Mouse (Mus musculus) duodenum, adult 2 months (tissue): ENCODE results near the gene Gstp1. TPM values are rescaled to one million over a fixed set of nuclear protein-coding genes. Genes with fewer than 3 reads are reported as not detected.

Source experiments
- polyA plus RNA-seq: library from polyadenylated mRNA; depleted of rRNA; stranded (reverse); fragments of >200 nt; gene quantifications from 2 replicates; pipeline ENCODE4 v1.2.3, GENCODE M21; 2012; ENCODE audit warnings: low replicate concordance; rRNA removed

The Gstp1 gene
- polyA plus RNA-seq: 2,340 and 2,743 TPM in 2 replicates

DNA sequence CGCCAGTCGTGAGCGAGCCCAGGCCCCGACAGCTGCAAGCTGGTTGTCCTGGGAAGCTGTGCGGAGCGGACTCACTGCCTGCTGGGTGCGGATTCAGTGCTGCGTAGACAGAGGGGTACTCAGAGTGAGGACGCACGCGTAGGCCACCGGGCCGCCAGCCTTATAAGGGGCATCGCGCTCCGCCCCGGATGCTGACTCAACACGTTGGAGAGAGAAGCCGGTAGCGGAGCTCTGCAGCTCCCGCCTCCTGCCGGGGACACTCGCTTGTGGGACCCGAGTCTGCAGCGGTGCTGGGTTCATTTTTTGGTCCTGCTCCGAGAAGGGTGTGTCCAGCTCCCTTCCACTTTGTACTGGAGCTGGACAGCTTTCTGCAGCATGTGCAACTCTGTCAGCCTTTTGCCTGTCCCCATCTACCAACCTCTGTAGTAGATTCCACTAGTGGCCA, at the start of gene Gstp1:
Gstp1 (minus strand) TSS at position 198 of the 445 bp plus-strand sequence.

DNA sequence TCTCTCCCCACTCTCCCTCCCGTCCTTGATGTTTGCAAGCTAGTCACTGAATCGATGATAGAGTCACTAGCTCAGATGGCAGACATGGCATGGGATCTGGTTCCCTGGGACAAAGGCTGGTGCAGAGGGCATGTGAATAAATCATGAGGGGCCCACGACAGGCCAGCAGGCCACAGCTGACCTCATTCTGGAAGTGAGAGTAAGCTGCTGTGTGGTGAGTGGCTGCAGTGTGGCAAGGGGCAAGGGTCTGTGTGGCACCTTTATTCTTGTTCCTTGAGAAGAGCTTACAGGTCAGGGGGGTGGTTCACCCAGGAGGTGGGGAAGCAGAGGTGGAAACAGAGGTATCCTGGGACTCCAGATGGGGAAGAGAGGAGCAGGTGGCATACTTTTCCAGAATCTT, 43.6 kb upstream of the Gstp1 start, which contains the start of gene Cabp2:
Cabp2 (plus strand) TSS at position 185 of the 400 bp plus-strand sequence.

DNA sequence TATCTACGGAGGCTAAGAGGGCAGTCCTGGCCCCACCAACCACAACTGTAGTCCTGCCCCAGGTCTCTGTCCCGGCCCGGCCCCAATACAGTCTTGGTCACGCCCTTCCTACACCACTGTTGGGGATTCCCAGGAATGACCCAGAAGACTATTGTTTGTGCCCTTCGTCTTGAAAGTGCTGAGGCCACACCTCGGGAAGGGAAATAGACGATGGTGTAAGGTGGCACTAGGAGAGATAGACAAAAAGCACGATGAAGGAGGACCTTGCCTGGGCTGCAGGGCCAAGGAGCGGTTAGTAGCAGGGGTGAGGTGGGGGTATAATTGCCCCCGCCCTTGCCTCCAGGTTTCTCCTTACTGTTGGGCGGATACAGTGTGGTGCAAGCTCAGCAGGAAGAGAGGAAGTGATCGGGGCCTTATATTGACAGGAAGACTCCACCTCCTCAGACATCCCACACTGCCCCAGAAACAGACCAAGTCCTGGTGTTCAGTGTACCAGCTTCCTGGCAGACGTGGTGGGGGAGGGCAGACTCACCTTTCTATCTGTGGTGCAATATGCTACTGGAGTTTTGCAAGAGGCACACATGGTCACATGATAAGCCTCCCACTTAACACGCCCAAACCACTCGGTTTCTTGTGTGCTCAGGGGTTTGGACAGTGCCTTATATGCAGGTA, 21.4 kb upstream of the Gstp1 start, which contains the start of gene Gstp3:
Gstp3 (minus strand) TSS at position 501 of the 672 bp plus-strand sequence.

DNA sequence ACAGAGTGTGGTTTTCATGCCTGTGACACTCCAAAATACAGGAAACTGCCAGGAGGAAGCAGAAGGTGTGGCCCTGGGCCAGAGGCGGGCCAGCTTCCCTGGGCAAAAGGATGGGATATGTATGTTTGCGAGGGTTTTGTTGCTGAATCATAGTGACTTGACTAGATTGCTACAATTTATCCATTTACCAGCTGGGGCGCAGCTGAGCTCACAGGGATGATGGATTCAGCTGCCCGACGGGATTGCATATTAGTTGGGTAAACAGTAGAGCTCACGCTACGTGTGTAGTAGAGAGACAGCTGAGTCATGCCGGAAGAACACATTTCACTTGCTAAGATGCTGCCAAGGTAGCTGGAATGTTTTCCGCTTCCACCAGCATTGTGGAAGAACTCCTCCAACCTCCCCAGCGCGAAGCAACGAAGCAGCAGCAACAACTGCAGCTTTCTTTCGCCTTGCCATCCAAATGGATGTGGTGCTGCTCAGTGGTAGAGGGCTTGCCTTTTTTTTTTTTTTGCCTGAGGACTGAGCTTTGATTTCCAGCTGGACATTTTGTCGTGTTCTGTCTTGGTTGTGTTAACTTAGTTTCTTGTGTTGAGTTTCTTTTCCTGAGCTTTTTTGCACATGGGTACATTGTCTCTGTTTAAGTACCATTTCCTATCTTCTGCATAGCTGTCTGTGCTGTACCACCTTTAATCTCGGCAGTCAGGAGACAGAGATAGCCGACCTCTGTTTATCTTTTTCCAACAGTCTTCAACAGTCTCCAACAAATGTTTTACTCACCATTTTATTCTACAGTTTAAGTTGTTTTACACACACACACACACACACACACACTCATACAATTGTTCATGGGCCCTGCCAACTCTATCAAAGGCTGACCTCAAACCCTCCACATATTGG, 8.4 kb upstream of the Gstp1 start, which contains the start of gene Gstp2:
Gstp2 (minus strand) TSS at position 58 of the 900 bp plus-strand sequence.

DNA sequence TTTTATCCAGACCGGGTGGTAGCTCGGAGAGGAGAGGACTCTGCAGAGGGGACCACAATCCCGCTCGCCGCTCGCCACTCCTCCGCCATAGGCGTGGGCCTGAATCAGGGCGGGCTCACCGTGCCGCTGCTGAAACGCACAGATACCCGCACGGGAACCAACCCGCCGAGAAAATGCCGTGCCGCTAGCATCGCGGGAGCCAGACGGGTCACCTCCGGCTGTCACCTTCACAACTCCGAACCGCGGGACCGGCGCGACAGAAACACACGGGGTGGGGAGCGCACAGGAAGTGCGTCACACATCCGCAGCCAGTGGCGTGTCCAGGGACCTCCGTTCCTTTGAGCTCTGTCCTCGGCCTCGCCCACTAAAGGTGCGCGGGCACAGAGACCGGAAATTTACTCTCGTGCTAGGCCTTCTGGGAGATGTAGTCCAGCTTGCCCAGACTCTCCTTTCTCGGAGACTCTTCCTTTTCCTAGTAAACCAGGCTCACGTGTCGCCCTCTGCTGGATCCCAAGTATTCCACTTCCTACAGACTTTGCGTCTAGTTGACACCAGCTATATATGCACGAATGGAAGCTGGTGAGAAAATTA, 25.3 kb downstream of the Gstp1 start, which contains the start of gene Ndufv1:
Ndufv1 (minus strand) TSS at position 375 of the 591 bp plus-strand sequence.

DNA sequence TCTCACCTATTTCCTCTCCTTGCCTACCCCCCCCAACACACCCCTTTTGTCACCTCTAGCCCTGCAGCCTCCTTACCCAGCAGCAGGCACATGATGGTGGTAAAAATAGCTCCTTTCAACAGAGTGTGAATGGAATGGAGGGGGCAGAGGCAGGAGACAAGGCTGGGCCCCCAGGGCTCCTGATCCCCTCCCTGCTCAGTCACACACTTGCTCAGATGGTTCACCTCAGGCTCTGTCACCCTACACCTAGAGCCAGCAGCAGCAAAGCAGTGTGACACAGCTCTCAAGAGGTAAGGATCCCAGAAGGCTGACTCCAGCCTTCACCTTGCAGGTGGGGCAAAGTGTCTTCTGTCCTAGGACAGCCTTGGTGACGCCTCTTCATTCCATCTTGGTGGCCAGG, 34.7 kb downstream of the Gstp1 start, which contains the start of gene Doc2g:
Doc2g (plus strand) TSS at position 202 of the 400 bp plus-strand sequence.

DNA sequence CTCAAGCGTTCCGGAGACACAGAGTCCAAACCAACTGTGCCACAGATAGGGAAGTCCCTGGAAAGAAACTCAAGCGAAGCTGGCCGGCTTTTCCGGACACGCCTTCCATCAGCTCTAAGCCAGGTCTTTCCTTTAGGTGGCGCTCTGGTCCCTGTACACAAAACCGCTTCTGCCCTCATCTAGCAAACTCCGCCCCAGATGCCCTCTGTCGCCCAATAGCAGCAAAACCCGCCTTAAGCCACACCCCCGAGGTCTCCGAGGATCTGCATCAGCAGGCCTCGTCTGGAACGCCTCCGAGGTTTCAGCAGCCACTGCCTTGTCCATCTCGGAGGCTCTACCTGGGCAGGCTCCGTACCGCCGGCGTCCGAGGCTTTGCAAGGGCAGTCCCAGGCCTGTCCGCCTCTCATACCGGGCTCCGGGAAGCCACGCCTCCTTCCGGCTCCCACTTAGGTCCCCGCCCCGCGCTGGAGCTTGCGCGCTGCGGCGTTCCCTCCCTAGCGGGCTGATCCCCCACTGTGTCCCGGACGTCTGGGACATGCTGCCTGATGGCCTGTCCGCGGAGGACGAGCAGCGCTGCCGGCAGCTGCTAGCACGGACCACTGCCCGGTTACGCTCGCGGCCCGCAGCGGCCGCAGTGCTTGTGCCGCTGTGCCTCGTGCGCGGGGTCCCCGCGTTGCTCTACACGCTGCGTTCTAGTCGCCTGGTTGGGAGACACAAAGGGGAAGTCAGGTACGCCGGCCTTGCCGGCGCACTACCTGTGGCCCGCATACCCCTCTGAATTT, 37.5 kb downstream of the Gstp1 start, which contains the start of the genes Nudt8 and Gm49405:
Nudt8 (plus strand) TSS at position 462 of the 782 bp plus-strand sequence.
Gm49405 (plus strand) TSS at position 508 of the 782 bp plus-strand sequence.

DNA sequence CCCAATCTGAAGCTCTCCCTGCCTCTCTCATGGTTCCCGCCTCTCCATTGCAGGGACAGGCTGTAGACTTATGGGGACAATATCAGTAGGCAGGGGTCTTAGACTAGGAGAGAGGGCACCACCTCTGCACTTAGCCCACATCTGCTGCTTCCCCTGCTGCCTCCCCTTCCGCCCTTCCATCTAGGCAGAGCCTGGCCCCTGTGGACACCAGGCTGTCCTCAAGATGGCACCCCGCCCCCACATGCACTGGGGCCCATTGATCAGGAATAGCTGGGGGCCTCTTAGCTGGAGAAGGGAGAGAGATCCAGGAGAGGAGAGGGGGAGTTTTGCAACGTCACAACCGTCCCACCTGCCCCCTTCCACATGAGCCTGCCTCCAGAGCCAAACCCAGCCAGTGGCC, 45.4 kb downstream of the Gstp1 start, which contains the start of gene Tbx10:
Tbx10 (plus strand) TSS at position 337 of the 400 bp plus-strand sequence.

DNA sequence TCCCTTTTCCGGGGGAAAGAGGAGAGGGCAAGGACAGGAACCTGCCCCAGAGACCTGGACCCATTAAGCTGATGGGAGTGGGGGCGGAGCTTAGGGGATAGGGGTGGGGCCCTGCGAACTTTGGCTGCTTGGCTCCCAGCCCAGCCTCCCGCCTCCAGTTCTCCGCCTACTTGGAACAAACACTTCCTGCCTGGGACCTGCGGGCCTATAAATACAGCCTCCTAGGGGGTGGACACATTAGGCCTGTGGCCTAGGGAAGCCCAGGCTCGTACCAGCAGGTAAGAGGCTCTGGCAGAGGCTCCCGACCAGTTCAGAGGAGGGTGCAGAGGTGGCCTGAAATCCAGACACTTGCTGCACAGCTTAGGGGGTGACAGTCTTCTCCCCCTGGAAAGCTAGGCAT, 51.5 kb downstream of the Gstp1 start, which contains the start of gene Acy3:
Acy3 (plus strand) TSS at position 237 of the 400 bp plus-strand sequence.

Other genes starting within 250 kb of the Gstp1 start
- 103 and 183 TPM in 2 replicates for gene Chka, start 186.2 kb downstream of the Gstp1 start, polyA plus RNA-seq
- 151 and 158 TPM in 2 replicates for gene Tcirg1, start 130.9 kb downstream of the Gstp1 start, polyA plus RNA-seq
- gene Ndufs8, start 125.2 kb downstream of the Gstp1 start, polyA plus RNA-seq: 282 and 420 TPM in 2 replicates
- 34.0 and 57.2 TPM in 2 replicates for gene Aldh3b1, start 108.2 kb downstream of the Gstp1 start, polyA plus RNA-seq
- 99.1 and 127 TPM in 2 replicates for gene Unc93b1, start 102.8 kb downstream of the Gstp1 start, polyA plus RNA-seq
- gene Aldh3b3, start 79.3 kb downstream of the Gstp1 start, polyA plus RNA-seq: not detected in 2 replicates
- gene Aldh3b2, start 65.7 kb downstream of the Gstp1 start, polyA plus RNA-seq: 0.58 and 1.3 TPM in 2 replicates
- gene Acy3, start 51.4 kb downstream of the Gstp1 start, polyA plus RNA-seq: 136 and 319 TPM in 2 replicates
- 0.28 TPM in 1 of 2 replicates, not detected in the other for gene Tbx10, start 45.2 kb downstream of the Gstp1 start, polyA plus RNA-seq
- 26.8 and 33.7 TPM in 2 replicates for gene Nudt8, start 37.4 kb downstream of the Gstp1 start, polyA plus RNA-seq
- 0.97 and 1.6 TPM in 2 replicates for gene Gm49405, start 37.4 kb downstream of the Gstp1 start, polyA plus RNA-seq
- gene Doc2g, start 34.7 kb downstream of the Gstp1 start, polyA plus RNA-seq: 9.0 and 9.5 TPM in 2 replicates
- gene Ndufv1, start 25.2 kb downstream of the Gstp1 start, polyA plus RNA-seq: 160 and 198 TPM in 2 replicates
- gene Gstp2, start 8.0 kb upstream of the Gstp1 start, polyA plus RNA-seq: 291 and 464 TPM in 2 replicates
- gene Gstp3, start 21.6 kb upstream of the Gstp1 start, polyA plus RNA-seq: 13.8 and 20.0 TPM in 2 replicates
- gene Cabp2, start 43.6 kb upstream of the Gstp1 start, polyA plus RNA-seq: 9.6 TPM in 1 of 2 replicates, not detected in the other
- gene Cdk2ap2, start 59.2 kb upstream of the Gstp1 start, polyA plus RNA-seq: 348 and 507 TPM in 2 replicates
- 152 and 179 TPM in 2 replicates for gene Pitpnm1, start 62.0 kb upstream of the Gstp1 start, polyA plus RNA-seq
- 38.1 and 59.6 TPM in 2 replicates for gene Aip, start 87.9 kb upstream of the Gstp1 start, polyA plus RNA-seq
- 0.04 TPM in 1 of 2 replicates, not detected in the other for gene Gpr152, start 101.8 kb upstream of the Gstp1 start, polyA plus RNA-seq
- gene Cabp4, start 106.0 kb upstream of the Gstp1 start, polyA plus RNA-seq: 0.22 and 0.57 TPM in 2 replicates
- 265 and 317 TPM in 2 replicates for gene Coro1b, start 110.6 kb upstream of the Gstp1 start, polyA plus RNA-seq
- 94.5 and 168 TPM in 2 replicates for gene Ptprcap, start 115.6 kb upstream of the Gstp1 start, polyA plus RNA-seq
- gene Rps6kb2, start 125.4 kb upstream of the Gstp1 start, polyA plus RNA-seq: 49.5 and 55.8 TPM in 2 replicates
- gene Carns1, start 137.5 kb upstream of the Gstp1 start, polyA plus RNA-seq: 1.9 and 3.4 TPM in 2 replicates
- gene Tbc1d10c, start 153.3 kb upstream of the Gstp1 start, polyA plus RNA-seq: 8.6 and 23.0 TPM in 2 replicates
- gene Ppp1ca, start 154.1 kb upstream of the Gstp1 start, polyA plus RNA-seq: 237 and 257 TPM in 2 replicates
- gene Rad9a, start 163.7 kb upstream of the Gstp1 start, polyA plus RNA-seq: 12.2 and 12.9 TPM in 2 replicates
- 6.8 and 12.7 TPM in 2 replicates for gene Clcf1, start 176.3 kb upstream of the Gstp1 start, polyA plus RNA-seq
- gene AC109138.7, start 176.4 kb upstream of the Gstp1 start, polyA plus RNA-seq: not detected in 2 replicates
- 67.0 and 146 TPM in 2 replicates for gene Pold4, start 193.9 kb upstream of the Gstp1 start, polyA plus RNA-seq
- 70.2 and 100 TPM in 2 replicates for gene Ssh3, start 231.2 kb upstream of the Gstp1 start, polyA plus RNA-seq
- gene Ankrd13d, start 245.2 kb upstream of the Gstp1 start, polyA plus RNA-seq: 0.83 and 3.0 TPM in 2 replicates